Mouse (Mus musculus) limb, embryonic 15.5 days (tissue): ENCODE results near the gene Il25. TPM values are rescaled to one million over a fixed set of nuclear protein-coding genes. Genes with fewer than 3 reads are reported as not detected.
A peak's percentile ranks its signal among the peaks of the same experiment; 100 is the strongest.

ENCODE experiments used
- ATAC-seq: fragments of 200-750 bp; cut with Nextera tagmentation; 2 replicates; pipeline ENCODE4 v1.8.0; 2017; ENCODE audit warnings: low read depth, moderate TSS enrichment; ENCODE audit not compliant: insufficient number of reproducible peaks, low FRiP score, low TSS enrichment
- H3K27ac ChIP-seq: fragments of 300-500 bp; sonication (generic); 2 replicates; pipeline ENCODE4 v1.5.1; 2015; ENCODE audit warnings: moderate library complexity, mild to moderate bottlenecking, inconsistent platforms
- H3K27me3 ChIP-seq: fragments of 300-500 bp; sonication (generic); 2 replicates; pipeline ENCODE4 v1.6.1; 2015; ENCODE audit warnings: inconsistent platforms
- H3K36me3 ChIP-seq: fragments of 300-500 bp; sonication (generic); 2 replicates; pipeline ENCODE4 v1.6.1; 2015; ENCODE audit warnings: inconsistent platforms
- H3K4me1 ChIP-seq: fragments of 300-500 bp; sonication (generic); 2 replicates; pipeline ENCODE4 v1.6.1; 2015; ENCODE audit warnings: inconsistent platforms
- H3K4me2 ChIP-seq: fragments of 300-500 bp; sonication (generic); 2 replicates; pipeline ENCODE4 v1.6.1; 2015; ENCODE audit warnings: mild to moderate bottlenecking, inconsistent platforms
- H3K4me3 ChIP-seq: fragments of 300-500 bp; sonication (generic); 2 replicates; pipeline ENCODE4 v1.5.1; 2015; ENCODE audit warnings: mild to moderate bottlenecking, inconsistent platforms
- H3K9ac ChIP-seq: fragments of 300-500 bp; sonication (generic); 2 replicates; pipeline ENCODE4 v1.6.1; 2015; ENCODE audit warnings: inconsistent platforms
- H3K9me3 ChIP-seq: fragments of 300-500 bp; sonication (generic); 2 replicates; pipeline ENCODE4 v1.6.1; 2016; ENCODE audit warnings: inconsistent platforms
- WGBS: fragments of 180-500 bp; shearing (Covaris S2); methylation state at CpG from one replicate; pipeline ENCODE4 v1.1.7; 2015; 5-methylcytosine and 5-hydroxymethylcytosine counted together
- microRNA counts: library from miRNA; unstranded; fragments of <30 nt; microRNA quantifications from one replicate; lab custom pipeline; 2016
- microRNA-seq: library from miRNA; unstranded; fragments of <30 nt; microRNA quantifications from one replicate; pipeline ENCODE4, GENCODE M21; 2016
- polyA plus RNA-seq: library from polyadenylated mRNA; unstranded; fragments of >200 nt; fragmentation: Nextera tagmentation; extraction: Ambion mirVana; gene quantifications from 2 replicates; pipeline ENCODE4 v1.2.1, GENCODE M21; 2015

Il25 gene
- polyA plus RNA-seq, 1 experiment from 2014 or later: not detected

DNA sequence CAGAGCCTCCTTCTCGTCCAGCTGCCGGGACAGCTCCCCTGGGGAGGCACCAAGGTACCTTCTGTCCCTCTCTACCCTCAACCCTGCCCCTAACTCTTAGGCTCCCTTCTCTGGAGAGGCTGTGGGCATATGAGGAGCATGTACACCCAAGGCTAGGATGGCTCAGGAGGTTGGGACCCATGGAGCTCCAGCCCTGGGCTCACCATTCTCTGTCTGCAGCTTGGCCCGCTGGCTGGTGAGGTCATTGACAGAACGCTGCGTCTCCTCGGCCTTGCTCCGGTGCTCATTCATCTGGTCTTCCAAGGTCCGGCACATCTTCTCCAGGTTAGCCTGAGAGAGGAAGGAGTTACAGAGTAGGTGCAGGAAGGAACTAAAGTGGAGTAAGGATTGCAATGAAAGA is 46.2 kb downstream of the Il25 start:
- 80% methylated on average over 8 of the region's 8 CpGs for WGBS
- no peak overlapping the region for H3K9ac ChIP-seq
- no peaks in the 10 kb centered on the region for H3K4me1 ChIP-seq
- H3K4me3 ChIP-seq: no peak overlapping the region
- no peaks in the 10 kb centered on the region; the same call in 1 of the 2 replicates for H3K27me3 ChIP-seq
- no peaks in the 10 kb centered on the region for H3K36me3 ChIP-seq
- no peak overlapping the region for H3K27ac ChIP-seq
- no peak overlapping the region for H3K4me2 ChIP-seq
- no peak for ATAC-seq
- no peaks in the 10 kb centered on the region for H3K9me3 ChIP-seq

GRCm38 (mm10) chr14:54981934-54982333 is 49.4 kb downstream of the Il25 start:
- Histone ChIP-seq H3K4me1 (no peaks in the 10 kb centered on the region), H3K4me2 (no peak overlapping the region), H3K27ac (no peak overlapping the region), H3K36me3 (no peaks in the 10 kb centered on the region), H3K9ac (no peak overlapping the region), H3K4me3 (no peak overlapping the region), H3K27me3 (no peaks in the 10 kb centered on the region), H3K9me3 (no peaks in the 10 kb centered on the region)
- no peak for ATAC-seq
- WGBS: 93% methylated on average over 7 of the region's 7 CpGs

MicroRNAs within 50 kb of the gene (microRNA counts, 519-probe panel; counts per million panel counts)
- microRNA mmu-miR-208a (lab: Ali Mortazavi, UCI) (2,370 counts per million, percentile 47 among the panel's probes with 10 or more counts), microRNA mmu-miR-208b (lab: Ali Mortazavi, UCI) (2,434 counts per million, percentile 49 among the panel's probes with 10 or more counts)

Small RNAs within 50 kb of the gene (microRNA-seq; reads per million reads assigned to microRNA genes)
- gene Mir208a: 2.5 reads per million, percentile 5 among the genes with 10 or more reads in this experiment
- 70.4 reads per million, percentile 45 among the genes with 10 or more reads in this experiment for gene Mir208b

Other genes starting within 250 kb of the Il25 start
- gene 1700123O20Rik, start 246.5 kb upstream of the Il25 start, polyA plus RNA-seq: 79.6 and 81.2 TPM in 2 replicates
- 109 TPM in 2 replicates for gene Acin1, start 245.8 kb upstream of the Il25 start, polyA plus RNA-seq
- 0.21 and 0.24 TPM in 2 replicates for gene Gm29776, start 233.9 kb upstream of the Il25 start, polyA plus RNA-seq
- 0.12 TPM in 1 of 2 replicates, not detected in the other for gene Cebpe, start 220.5 kb upstream of the Il25 start, polyA plus RNA-seq
- 5.0 and 5.4 TPM in 2 replicates for gene Slc7a8, start 150.7 kb upstream of the Il25 start, polyA plus RNA-seq
- gene Rnf212b, start 118.6 kb upstream of the Il25 start, polyA plus RNA-seq: not detected in 2 replicates
- 8.3 and 8.4 TPM in 2 replicates for gene Homez, start 61.7 kb upstream of the Il25 start, polyA plus RNA-seq
- 0.94 and 1.0 TPM in 2 replicates for gene Ppp1r3e, start 55.1 kb upstream of the Il25 start, polyA plus RNA-seq
- 3.8 and 4.6 TPM in 2 replicates for gene Bcl2l2, start 49.3 kb upstream of the Il25 start, polyA plus RNA-seq
- 0.33 TPM in 1 of 2 replicates, not detected in the other for gene Gm20521, start 49.3 kb upstream of the Il25 start, polyA plus RNA-seq
- gene Pabpn1, start 40.2 kb upstream of the Il25 start, polyA plus RNA-seq: 83.4 and 94.3 TPM in 2 replicates
- gene Slc22a17, start 19.6 kb upstream of the Il25 start, polyA plus RNA-seq: 56.3 and 70.6 TPM in 2 replicates
- gene Efs, start 6.6 kb upstream of the Il25 start, polyA plus RNA-seq: 57.2 and 58.0 TPM in 2 replicates
- gene Cmtm5, start 3.6 kb downstream of the Il25 start, polyA plus RNA-seq: 12.7 and 12.9 TPM in 2 replicates
- 2.6 and 7.7 TPM in 2 replicates for gene Myh6, start 34.2 kb downstream of the Il25 start, polyA plus RNA-seq
- not detected in 2 replicates for gene Gm17428, start 44.2 kb downstream of the Il25 start, polyA plus RNA-seq
- 33.5 and 95.2 TPM in 2 replicates for gene Myh7, start 61.9 kb downstream of the Il25 start, polyA plus RNA-seq
- gene Ngdn, start 82.8 kb downstream of the Il25 start, polyA plus RNA-seq: 70.7 and 79.7 TPM in 2 replicates
- gene Zfhx2, start 159.6 kb downstream of the Il25 start, polyA plus RNA-seq: 4.0 and 4.8 TPM in 2 replicates
- gene Thtpa, start 162.1 kb downstream of the Il25 start, polyA plus RNA-seq: 20.2 and 21.3 TPM in 2 replicates
- 24.9 and 25.2 TPM in 2 replicates for gene Ap1g2, start 173.9 kb downstream of the Il25 start, polyA plus RNA-seq
- 1.5 and 2.1 TPM in 2 replicates for gene Jph4, start 184.2 kb downstream of the Il25 start, polyA plus RNA-seq